Mouse (Mus musculus) ES-Bruce4 (cell line): ENCODE data around the gene Figla.

Experiments used
- CTCF ChIP-seq: IDR thresholded peaks from one replicate; pipeline ENCODE4 v1.8.1; 2011; ENCODE audit warnings: low read depth, low read length
- EP300 ChIP-seq: IDR thresholded peaks from 2 replicates; pipeline ENCODE4 v1.6.1; 2011; ENCODE audit warnings: low read depth, low read length; ENCODE audit not compliant: insufficient read depth
- POLR2A ChIP-seq: IDR thresholded peaks from one replicate; pipeline ENCODE4 v1.8.1; 2011; ENCODE audit warnings: low read length; ENCODE audit not compliant: insufficient read depth

DNA sequence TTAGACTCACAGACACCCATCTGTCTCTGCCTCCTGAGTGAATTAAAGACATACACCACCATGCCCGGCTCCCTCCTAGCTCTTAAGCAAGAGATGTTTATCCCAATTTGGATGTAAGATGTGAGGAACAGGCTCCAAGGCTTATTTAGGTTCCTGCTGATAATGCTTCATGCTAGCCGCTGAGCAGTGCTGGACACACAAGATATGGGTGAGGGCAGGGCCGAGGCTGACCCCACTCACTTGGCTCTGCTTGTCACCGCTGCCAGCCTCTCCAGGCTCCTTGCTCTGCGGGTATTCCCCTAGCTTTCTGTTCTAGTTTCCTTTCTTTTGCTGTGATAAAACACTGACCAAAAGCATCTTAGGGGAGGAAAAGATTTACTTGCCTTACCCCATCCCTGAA is 37.6 kb downstream of the Figla start:
- no peak for TF ChIP-seq POLR2A
- TF ChIP-seq CTCF = no peak
- TF ChIP-seq EP300 = no peak
